33 mouse cellular contexts compared by ENCODE assay signal in genomic region chr9:121394882-121395281, GRCm38 (mm10).
"Had no signal": no experiment of that assay in that cellular context is flagged by ENCODE, and none has a peak within 500 bp of the region (broad histone marks: within the 10 kb centered on the region; RNA-seq: fewer than 3 reads in every experiment).

No protein-coding gene starts in this region.

- DNase-seq: heart, postnatal 10 days; heart, postnatal 14 days; heart, postnatal 36 days; heart, postnatal 4 days; kidney, adult 11 months; kidney, adult 18-20 months; kidney, adult 2 months; kidney, adult 8-10 months; kidney, adult 9 months; kidney, postnatal 10 days; kidney, postnatal 14 days; kidney, postnatal 25 days; kidney, postnatal 36 days; kidney, postnatal 4 days; layer of hippocampus, postnatal 36 days had no signal

- H3K27ac ChIP-seq: heart, embryonic 10.5 days; heart, embryonic 13.5 days; heart, embryonic 15.5 days; hindbrain, embryonic 10.5 days; hindbrain, embryonic 12.5 days; hindbrain, embryonic 14.5 days; hindbrain, embryonic 15.5 days; hindbrain, postnatal 0 days; intestine, embryonic 15.5 days; kidney, embryonic 15.5 days; kidney, postnatal 0 days; left cerebral cortex, adult 2 months had no signal

- H3K27me3 ChIP-seq: heart, embryonic 12.5 days; heart, embryonic 13.5 days; heart, embryonic 15.5 days; hindbrain, embryonic 12.5 days; hindbrain, embryonic 15.5 days; intestine, embryonic 15.5 days; kidney, embryonic 15.5 days had no signal

- ATAC-seq: hindbrain, embryonic 16.5 days; hindbrain, postnatal 0 days; inflammation-experienced regulatory T-cells, adult 6 months; intestine, embryonic 15.5 days; intestine, embryonic 16.5 days; intestine, postnatal 0 days had no signal

- H3K9me3 ChIP-seq: heart, embryonic 10.5 days; heart, embryonic 15.5 days; hindbrain, embryonic 12.5 days; hindbrain, embryonic 15.5 days; intestine, embryonic 15.5 days; kidney, embryonic 15.5 days had no signal

- H3K9ac ChIP-seq: heart, embryonic 12.5 days; heart, embryonic 13.5 days; heart, embryonic 15.5 days; hindbrain, embryonic 12.5 days; hindbrain, embryonic 14.5 days; hindbrain, embryonic 15.5 days; intestine, embryonic 15.5 days; kidney, embryonic 15.5 days had no signal

- H3K4me2 ChIP-seq: heart, embryonic 11.5 days; heart, embryonic 12.5 days; heart, embryonic 13.5 days; heart, embryonic 15.5 days; hindbrain, embryonic 12.5 days; hindbrain, embryonic 14.5 days; hindbrain, embryonic 15.5 days; intestine, embryonic 15.5 days; kidney, embryonic 15.5 days had no signal

- H3K36me3 ChIP-seq: intestine, embryonic 15.5 days had no signal

- H3K4me3 ChIP-seq: heart, embryonic 10.5 days; heart, embryonic 12.5 days; heart, embryonic 13.5 days; heart, embryonic 15.5 days; hindbrain, embryonic 10.5 days; hindbrain, embryonic 12.5 days; hindbrain, embryonic 15.5 days; intestine, embryonic 15.5 days; kidney, embryonic 15.5 days; left cerebral cortex, adult 2 months had no signal
